Mouse (Mus musculus) yolk sac, embryonic 10.5 days (tissue): ENCODE measurements around the gene S100a3.

Source experiments
- DNase-seq: peaks from one replicate; pipeline ENCODE4 v3.0.0-alpha.2; 2017; ENCODE audit warnings: low spot score

The S100a3 gene

GRCm38 (mm10) chr3:90601486-90602110, 41.2 kb downstream of the S100a3 start, which contains the start of gene Gm42674:
Gene Gm42674 (plus strand): TSS chr3:90601904.
- no peak for DNase-seq

DNA sequence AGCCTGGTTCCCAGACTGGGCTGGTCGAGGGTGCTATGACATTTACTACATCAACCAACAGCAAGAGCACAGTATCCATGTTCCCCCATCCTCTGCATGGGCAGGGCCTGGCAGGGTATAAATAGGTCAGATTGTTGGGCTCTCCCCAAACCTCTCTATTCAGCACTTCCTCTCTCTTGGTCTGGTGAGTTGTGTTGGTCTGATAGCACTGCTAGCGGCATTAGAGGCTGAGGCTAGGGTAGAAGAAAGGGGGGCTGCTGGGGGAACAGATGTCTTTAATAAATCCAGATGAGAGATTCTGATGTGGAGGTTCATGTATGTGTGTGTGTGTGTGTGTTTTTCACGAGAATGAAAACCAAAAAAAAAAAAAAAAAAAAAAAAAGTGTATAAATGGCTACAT, 43.2 kb downstream of the S100a3 start, which contains the start of gene S100a4:
Gene S100a4, plus strand, starts transcription at position 149 of the 400 bp plus-strand sequence.
- DNase-seq = no peak

DNA sequence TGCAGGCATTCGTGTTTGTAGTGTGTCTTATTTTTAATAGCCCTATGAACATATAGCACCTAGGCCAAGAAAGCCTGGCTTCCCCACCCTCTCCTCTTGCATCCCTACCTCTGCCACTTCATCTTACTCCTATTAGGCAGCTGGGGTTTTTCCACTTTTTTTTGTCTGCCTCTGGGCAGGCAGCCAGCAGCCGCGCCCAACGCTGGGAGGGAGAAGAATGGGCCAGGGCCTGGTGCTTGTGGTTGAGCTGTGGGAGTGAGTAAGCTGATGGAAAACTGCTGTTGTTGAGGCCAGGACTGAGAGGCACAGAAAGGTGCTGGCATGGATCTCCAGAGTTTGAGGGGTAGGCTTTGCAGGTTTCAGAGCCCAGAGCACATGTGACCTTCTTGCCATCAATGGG, 44.0 kb downstream of the S100a3 start:
- DNase-seq = no peak

DNA sequence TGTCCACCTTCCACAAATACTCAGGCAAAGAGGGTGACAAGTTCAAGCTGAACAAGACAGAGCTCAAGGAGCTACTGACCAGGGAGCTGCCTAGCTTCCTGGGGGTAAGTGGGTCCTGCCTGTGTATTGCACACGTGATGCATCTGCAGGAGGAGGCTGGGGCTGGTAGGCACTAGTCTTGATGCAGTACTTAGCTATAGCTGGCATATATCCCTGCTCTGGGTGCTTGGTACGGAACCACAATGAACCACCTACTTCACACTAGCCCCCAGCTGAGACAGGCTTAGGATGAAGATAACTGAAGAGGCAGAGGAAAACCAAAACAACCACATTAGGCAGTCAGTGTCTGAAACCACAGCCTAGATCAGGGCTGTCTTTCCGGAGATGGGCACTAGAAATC, 44.7 kb downstream of the S100a3 start:
- DNase-seq = no peak

GRCm38 (mm10) chr3:90605736-90606135, 45.4 kb downstream of the S100a3 start:
- no peak for DNase-seq

DNA sequence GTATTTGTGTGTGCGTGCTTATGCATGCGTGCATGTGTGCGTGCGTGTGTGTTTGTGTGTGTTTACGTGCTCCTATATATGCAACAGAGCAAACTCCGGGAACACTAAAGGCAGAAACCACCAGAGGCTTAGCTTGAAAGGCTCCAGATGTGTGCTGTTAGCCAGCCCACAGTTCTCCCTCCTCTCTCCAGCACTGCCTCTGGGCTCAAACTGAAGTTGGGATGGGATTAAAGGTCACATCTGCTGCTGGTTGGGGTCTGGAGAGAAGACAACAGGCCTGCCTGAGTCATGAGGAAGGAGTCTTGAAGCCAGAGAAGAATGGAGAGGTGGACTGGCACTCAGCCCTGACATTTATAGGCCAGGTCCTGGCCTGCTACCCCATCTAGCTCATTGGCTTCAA, 45.8 kb downstream of the S100a3 start:
- no peak for DNase-seq

DNA sequence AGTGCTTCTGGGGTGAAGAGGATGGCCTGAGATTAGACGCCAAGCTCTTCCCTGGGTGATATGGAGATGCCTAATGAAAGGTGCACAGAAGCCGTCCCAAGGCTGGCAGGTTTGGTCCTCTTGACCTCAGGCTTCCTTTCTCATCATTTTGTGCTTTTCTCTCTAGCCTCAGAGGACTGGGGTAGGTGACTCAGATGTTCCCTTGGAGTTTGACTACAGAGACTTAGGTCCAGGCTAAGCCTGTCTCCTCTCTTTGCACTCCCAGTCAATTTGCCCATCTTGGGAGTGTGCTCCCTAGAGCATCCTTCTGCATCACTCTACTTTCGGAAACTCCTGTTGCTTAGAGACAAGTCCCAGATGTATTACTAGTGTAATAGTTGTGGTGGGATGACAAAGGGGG, 47.0 kb downstream of the S100a3 start:
- no peak for DNase-seq

GRCm38 (mm10) chr3:90608223-90608622, 47.8 kb downstream of the S100a3 start, which contains the start of gene S100a5:
Gene S100a5 (plus strand): TSS chr3:90608523.
- no peak for DNase-seq

GRCm38 (mm10) chr3:90609102-90609501, 48.7 kb downstream of the S100a3 start:
- no peak for DNase-seq

DNA sequence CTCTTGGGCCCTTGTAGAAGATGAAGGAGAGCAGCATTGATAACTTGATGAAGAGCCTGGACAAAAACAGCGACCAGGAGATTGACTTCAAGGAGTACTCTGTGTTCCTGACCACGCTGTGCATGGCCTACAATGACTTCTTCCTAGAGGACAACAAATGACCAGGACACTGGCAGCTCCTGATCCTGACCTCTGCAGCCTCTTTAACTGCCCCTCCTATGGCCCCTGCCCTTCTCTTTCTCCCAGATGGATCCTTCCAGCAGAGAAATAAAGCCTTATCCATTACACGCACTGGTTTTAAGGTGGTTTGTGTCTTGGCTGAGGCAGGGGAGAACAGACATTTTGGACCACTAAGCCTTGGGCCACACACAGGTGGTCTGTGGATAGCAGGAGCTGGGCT, 51.1 kb downstream of the S100a3 start:
- DNase-seq = no peak

GRCm38 (mm10) chr3:90612061-90612460, 51.7 kb downstream of the S100a3 start:
- DNase-seq = no peak

DNA sequence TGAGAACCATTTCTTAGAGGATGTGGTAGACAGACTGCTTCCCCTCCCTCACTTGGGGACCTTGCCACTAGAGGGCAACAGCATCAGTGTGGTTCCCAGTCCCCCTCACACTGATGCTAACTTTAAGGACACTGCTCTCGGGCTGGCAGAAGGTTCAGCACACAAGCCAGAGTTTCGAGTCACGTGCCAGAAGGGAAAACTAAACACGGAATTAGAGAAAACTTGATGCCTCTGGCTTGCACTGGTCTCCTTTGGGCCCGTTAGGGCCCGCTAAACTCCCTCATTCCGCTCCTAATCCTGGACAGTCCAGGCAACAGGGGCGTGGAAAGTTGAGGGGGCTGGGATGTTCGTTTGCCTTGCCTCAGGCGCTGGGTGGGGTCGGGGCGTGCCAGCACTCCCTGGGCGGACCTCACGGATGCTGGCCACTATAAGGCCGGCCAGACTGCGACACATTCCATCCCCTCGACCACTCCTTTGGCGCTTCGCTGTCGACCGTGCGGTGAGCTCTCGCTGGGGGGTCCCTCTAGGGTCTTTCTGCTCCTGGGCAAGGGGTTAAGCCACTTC, 52.4 kb downstream of the S100a3 start, which contains the start of gene S100a6:
Gene S100a6, plus strand, starts transcription at position 155 of the 564 bp plus-strand sequence.
- DNase-seq = peak; percentile 57

DNA sequence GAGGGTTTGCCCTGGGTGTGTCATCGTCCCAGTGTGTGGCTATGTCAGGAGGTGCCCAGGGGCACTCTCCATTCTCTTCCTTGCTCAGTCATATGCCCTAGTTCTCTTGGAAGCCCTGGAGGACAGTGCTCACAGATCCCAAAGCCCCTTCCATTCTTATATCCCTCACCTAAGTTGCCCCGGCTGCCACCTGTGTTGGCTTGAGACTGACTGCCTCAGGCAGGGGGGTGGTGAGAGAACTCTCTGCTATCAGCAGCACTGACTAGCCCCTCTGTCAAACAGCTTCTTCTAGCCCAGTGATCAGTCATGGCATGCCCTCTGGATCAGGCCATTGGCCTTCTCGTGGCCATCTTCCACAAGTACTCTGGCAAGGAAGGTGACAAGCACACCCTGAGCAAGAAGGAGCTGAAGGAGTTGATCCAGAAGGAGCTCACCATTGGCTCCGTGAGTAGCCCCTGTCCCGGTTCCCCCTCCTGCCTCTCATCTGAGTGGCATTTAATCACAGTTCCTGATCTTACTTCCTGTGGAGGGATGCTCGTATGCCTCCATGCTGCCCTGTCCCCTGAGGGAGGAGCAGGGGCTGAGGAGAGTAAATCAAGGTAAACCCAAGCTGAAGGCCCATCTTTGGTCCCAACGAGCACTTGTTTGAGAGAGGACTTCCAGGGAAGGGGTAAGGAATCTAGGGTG, 53.2 kb downstream of the S100a3 start:
- DNase-seq = no peak

DNA sequence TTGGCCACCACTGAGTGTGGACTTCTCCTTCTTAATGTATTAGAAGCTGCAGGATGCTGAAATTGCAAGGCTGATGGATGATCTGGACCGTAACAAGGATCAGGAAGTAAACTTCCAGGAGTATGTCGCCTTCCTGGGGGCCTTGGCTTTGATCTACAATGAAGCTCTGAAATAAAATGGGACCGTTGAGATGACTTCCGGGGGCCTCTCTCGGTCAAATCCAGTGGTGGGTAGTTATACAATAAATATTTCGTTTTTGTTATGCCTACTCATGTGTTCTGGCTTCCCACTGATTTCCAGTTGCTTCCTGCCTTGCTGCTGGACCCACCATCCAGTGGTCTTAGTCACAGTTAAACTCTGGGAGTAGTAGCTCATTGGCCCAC, 53.8 kb downstream of the S100a3 start:
- DNase-seq = no peak

DNA sequence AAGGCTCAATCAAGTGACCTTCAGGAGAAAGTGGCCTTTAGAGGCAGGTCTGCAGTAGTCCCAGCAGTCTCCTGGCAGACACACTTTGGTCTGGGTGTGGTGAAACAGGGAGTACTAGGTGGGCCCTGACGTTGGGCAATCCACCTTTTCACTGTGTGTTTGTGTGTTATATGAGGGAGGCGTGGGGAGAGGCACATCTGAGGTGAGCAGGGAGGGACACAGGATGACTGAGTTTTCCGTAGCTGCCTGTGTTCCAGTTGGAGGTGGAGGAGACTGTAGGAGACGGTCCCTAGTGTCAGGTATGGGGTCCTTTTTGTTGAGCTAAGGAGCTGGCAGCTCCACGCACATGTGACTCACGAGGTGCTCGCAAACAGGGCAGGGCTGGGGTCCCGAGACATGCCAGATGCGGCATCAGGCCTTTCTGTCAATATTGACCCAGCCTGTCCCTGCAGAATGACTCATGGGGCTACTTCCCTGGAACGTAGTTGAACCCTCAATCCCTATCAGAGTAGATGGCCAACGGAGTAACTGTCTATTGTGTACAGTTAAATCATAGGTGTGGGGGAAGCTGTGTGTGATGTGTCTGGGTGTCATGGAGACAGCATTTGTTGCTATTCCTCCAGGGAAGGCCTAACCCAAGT, 54.4 kb downstream of the S100a3 start:
- no peak for DNase-seq

DNA sequence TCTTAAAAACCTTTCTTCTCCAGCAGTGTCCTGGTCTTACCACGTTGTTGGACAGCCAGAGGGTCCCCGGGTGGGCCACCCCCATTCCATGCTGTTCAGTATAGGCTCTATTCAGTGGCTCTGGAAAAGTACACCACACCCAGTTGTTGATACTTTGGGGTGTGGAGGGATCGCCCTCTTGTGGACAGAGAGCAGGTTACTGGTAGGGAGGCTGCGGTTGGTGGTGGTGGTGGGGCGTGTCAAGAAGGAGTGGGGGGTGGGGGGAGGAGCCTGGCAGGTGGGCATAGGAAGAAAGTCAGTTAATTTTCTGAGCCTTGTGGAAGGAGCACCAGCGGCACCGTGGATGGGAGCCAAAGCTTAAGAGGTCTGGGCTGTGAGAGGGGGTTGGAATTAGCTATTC, 55.0 kb downstream of the S100a3 start:
- DNase-seq = peak; percentile 56

- no peak for DNase-seq
Measured at GRCm38 (mm10) chr3:90615911-90616310, 55.5 kb downstream of the S100a3 start.

- DNase-seq = no peak
Measured at GRCm38 (mm10) chr3:90617586-90617985, 57.2 kb downstream of the S100a3 start.

DNA sequence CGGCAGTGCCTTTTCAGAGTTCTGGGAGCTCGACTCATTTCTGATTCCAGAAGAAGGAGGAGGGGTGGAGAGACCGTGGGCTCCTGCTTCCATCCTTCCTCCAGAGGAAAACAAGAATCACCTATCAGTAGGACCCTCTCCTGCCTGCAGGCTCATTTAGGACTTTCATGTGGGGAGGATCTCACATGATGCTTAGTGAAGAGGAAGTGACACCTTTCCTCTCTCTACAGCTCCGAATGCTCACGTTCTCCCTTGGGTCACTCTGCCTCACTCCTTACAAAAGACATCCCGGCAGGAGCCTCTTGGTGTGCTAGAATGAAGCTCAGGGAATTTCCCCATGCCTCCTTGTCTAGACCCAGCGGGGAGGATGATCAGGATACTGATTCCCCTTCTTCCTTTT, 61.2 kb downstream of the S100a3 start:
- DNase-seq = no peak

GRCm38 (mm10) chr3:90623435-90624071, 63.2 kb downstream of the S100a3 start:
- DNase-seq = no peak

- DNase-seq = no peak
Measured at GRCm38 (mm10) chr3:90625496-90625895, 65.1 kb downstream of the S100a3 start.

- DNase-seq = no peak
Measured at GRCm38 (mm10) chr3:90626266-90627021, 66.1 kb downstream of the S100a3 start.
